Mouse (Mus musculus) CH12.LX (cell line): Measurements from ENCODE around the gene Mier1.

Source experiments
- BHLHE40 ChIP-seq: IDR thresholded peaks from 2 replicates; pipeline ENCODE4 v1.6.1; 2011; ENCODE audit warnings: mild to moderate bottlenecking, low read depth, low read length, improper control_type of control experiment
- CHD1 ChIP-seq: IDR thresholded peaks from 2 replicates; pipeline ENCODE4 v1.6.1; 2012; ENCODE audit warnings: low read depth, low read length, improper control_type of control experiment, inconsistent platforms
- CTCF ChIP-seq, 2 experiments: IDR thresholded peaks in 1 of 2; conservative IDR thresholded peaks in 1 of 2; 2 replicates each; pipeline ENCODE4 v1.5.1; 2011 to 2012; ENCODE audit warnings: low read depth in 2 of 2, low read length in 2 of 2, improper control_type of control experiment in 1 of 2, inconsistent platforms in 1 of 2, mild to moderate bottlenecking in 1 of 2, moderate library complexity in 1 of 2
- ELF1 ChIP-seq: IDR thresholded peaks from 2 replicates; pipeline ENCODE4 v1.6.1; 2014; ENCODE audit warnings: low read depth, mild to moderate bottlenecking, inconsistent platforms, low read length, improper control_type of control experiment
- EP300 ChIP-seq: IDR thresholded peaks from 2 replicates; pipeline ENCODE4 v1.6.1; 2011; ENCODE audit warnings: low read length, improper control_type of control experiment
- HCFC1 ChIP-seq: IDR thresholded peaks from 2 replicates; pipeline ENCODE4 v1.6.1; 2012; ENCODE audit warnings: low read depth, mild to moderate bottlenecking, inconsistent platforms, low read length, improper control_type of control experiment
- IRF4 ChIP-seq: IDR thresholded peaks from 2 replicates; pipeline ENCODE4 v1.6.1; 2014; ENCODE audit warnings: low read depth, mild to moderate bottlenecking, inconsistent platforms, low read length, improper control_type of control experiment
- MAX ChIP-seq: IDR thresholded peaks from 2 replicates; pipeline ENCODE4 v1.6.1; 2011; ENCODE audit warnings: low read length, improper control_type of control experiment
- MAZ ChIP-seq: IDR thresholded peaks from 2 replicates; pipeline ENCODE4 v1.6.1; 2012; ENCODE audit warnings: low read depth, mild to moderate bottlenecking, inconsistent platforms, low read length, improper control_type of control experiment, moderate library complexity
- POLR2A ChIP-seq: IDR thresholded peaks from 2 replicates; pipeline ENCODE4 v1.6.1; 2011; ENCODE audit warnings: low read depth, mild to moderate bottlenecking, improper control_type of control experiment, low read length

DNA sequence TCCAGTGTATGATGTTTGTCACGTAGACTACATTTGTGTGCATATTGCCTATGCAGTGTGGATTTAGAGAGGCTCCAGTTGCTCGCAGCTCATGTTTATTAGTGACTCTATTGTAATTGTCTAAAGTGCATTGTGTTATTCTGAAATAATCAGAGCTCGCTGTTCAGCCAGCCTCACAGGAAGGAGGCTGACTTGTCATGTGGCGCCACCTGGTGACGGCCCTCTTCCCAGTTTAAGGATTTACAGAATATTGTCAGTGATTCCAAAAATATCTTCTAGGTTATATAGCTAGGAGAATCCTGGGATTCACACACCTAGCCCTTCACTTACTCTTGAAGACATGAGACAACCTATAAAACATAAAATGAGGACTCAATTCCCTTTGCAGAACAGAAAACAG lies 32.1 kb downstream of the Mier1 start:
- TF ChIP-seq CTCF (conservative IDR thresholded peaks at IDR 0.05 in 1 of 2, IDR thresholded peaks at IDR 0.05 in 1 of 2; ENCODE audit: low read depth in 2 of 2, low read length in 2 of 2) (peak; percentile 65 to 84; a peak in 3 of 4 replicates), EP300 (no peak), POLR2A (no peak), BHLHE40 (no peak), MAZ (no peak), IRF4 (no peak), MAX (no peak), HCFC1 (no peak), CHD1 (no peak), ELF1 (no peak)
